Mouse (Mus musculus) thymus, adult 2 months (tissue): ENCODE data around the gene Zfand3.

Source experiments
- CTCF ChIP-seq: fragments of 200-500 bp; IDR thresholded peaks from 2 replicates; pipeline ENCODE4 v1.5.1; 2012; ENCODE audit warnings: mild to moderate bottlenecking, control low read depth, low read length, moderate library complexity, borderline replicate concordance; ENCODE audit not compliant: control insufficient read depth, poor library complexity, insufficient read depth; ENCODE audit errors: extremely low read depth
- POLR2A ChIP-seq: fragments of 200-500 bp; IDR thresholded peaks from 2 replicates; pipeline ENCODE4 v1.6.1; 2012; ENCODE audit warnings: mild to moderate bottlenecking, low read length, control low read depth, moderate library complexity; ENCODE audit not compliant: control insufficient read depth, poor library complexity, insufficient read depth; ENCODE audit errors: extremely low read depth

DNA sequence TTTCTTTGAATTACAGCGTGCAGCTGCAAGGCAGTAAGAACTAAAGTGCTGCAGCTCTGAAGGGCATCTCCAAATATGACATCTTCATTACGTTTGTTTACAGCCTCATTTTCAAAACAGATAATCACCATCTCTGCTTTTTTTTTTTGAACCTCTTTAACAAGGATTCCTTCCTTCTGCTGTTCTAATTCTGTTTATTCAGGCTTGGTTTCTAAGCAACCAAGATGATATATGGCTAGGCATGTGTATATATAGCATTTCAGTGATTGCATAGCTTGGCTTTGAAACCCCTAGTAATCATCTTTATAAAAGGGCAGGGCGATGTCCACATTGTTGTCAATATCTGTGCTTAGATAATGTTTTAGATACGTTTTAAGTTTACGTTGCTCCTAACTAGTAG lies 113.5 kb downstream of the Zfand3 start:
- TF ChIP-seq POLR2A (no peak), CTCF (no peak)
